Mouse (Mus musculus) lung, embryonic 16.5 days (tissue): ENCODE measurements around the gene Nell1. TPM values are rescaled to one million over a fixed set of nuclear protein-coding genes. Genes with fewer than 3 reads are reported as not detected.

Source experiments
- ATAC-seq: fragments of 200-750 bp; cut with Nextera tagmentation; 2 replicates; pipeline ENCODE4 v1.8.0; 2017; ENCODE audit warnings: low read depth, mild to moderate bottlenecking, moderate library complexity
- H3K27ac ChIP-seq: fragments of 300-500 bp; sonication (generic); 2 replicates; pipeline ENCODE4 v1.5.1; 2014; ENCODE audit warnings: mild to moderate bottlenecking, control low read depth, low read length
- H3K27me3 ChIP-seq: fragments of 300-500 bp; sonication (generic); 2 replicates; pipeline ENCODE4 v1.6.1; 2014; ENCODE audit warnings: low read depth, low read length, mixed read lengths; ENCODE audit not compliant: control insufficient read depth, insufficient read depth
- H3K36me3 ChIP-seq: fragments of 300-500 bp; sonication (generic); 2 replicates; pipeline ENCODE4 v1.6.1; 2014; ENCODE audit warnings: low read length; ENCODE audit not compliant: control insufficient read depth, insufficient read depth
- H3K4me1 ChIP-seq: fragments of 300-500 bp; sonication (generic); replicated peaks from 2 replicates; pipeline ENCODE4 v1.6.1; 2014; ENCODE audit warnings: low read length, mixed read lengths; ENCODE audit not compliant: control insufficient read depth, insufficient read depth
- H3K4me2 ChIP-seq: fragments of 300-500 bp; sonication (generic); 2 replicates; pipeline ENCODE4 v1.6.1; 2014; ENCODE audit warnings: low read depth, low read length, control low read depth
- H3K4me3 ChIP-seq: fragments of 300-500 bp; sonication (generic); 2 replicates; pipeline ENCODE4 v1.5.1; 2014; ENCODE audit warnings: mild to moderate bottlenecking, low read length, control low read depth
- H3K9ac ChIP-seq: fragments of 300-500 bp; sonication (generic); 2 replicates; pipeline ENCODE4 v1.6.1; 2014; ENCODE audit warnings: low read length, control low read depth
- H3K9me3 ChIP-seq: fragments of 300-500 bp; sonication (generic); 2 replicates; pipeline ENCODE4 v1.6.1; 2016; ENCODE audit warnings: low read length; ENCODE audit not compliant: control insufficient read depth
- WGBS: fragments of 180-500 bp; shearing (Covaris S2); extraction: QIAGEN DNeasy Blood & Tissue Kit; methylation state at CpG from one replicate; pipeline ENCODE4 v1.1.7; 2014; 5-methylcytosine and 5-hydroxymethylcytosine counted together
- polyA plus RNA-seq: library from polyadenylated mRNA; unstranded; fragments of >200 nt; fragmentation: Nextera tagmentation; extraction: Ambion mirVana; gene quantifications from 2 replicates; pipeline ENCODE4 v1.2.1, GENCODE M21; 2015

Gene Nell1
- polyA plus RNA-seq, 1 experiment from 2014 or later, result 3.8 TPM

DNA sequence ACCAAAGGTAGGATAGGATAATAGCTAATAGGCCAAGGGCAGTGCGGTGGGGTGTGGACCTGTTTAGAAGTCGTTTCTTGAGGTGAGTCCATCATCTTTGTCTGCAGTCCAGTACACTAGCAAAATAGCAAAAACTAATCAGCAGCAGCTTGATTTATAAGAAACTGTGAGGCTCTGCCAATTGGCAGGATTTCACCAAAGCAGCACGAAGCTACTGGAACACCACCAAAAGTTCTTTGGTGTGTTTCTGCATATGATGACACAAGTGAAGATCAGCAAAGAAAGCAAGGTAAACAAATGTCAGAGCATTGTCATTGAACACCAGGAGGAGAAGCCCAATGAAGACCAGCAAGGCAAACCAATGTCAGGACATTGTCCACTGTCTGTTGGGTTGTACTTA lies 542.0 kb downstream of the Nell1 start:
- WGBS, result 60% methylated on average over 3 of the region's 3 CpGs
- Histone ChIP-seq H3K36me3 (no peaks in the 10 kb centered on the region), H3K4me1 (no peaks in the 10 kb centered on the region), H3K4me2 (no peak overlapping the region), H3K9ac (no peak overlapping the region), H3K27me3 (no peaks in the 10 kb centered on the region), H3K4me3 (no peak overlapping the region), H3K27ac (no peak overlapping the region), H3K9me3 (no peaks in the 10 kb centered on the region)
- ATAC-seq, result peak; percentile 28; the same call in 1 of the 2 replicates

DNA sequence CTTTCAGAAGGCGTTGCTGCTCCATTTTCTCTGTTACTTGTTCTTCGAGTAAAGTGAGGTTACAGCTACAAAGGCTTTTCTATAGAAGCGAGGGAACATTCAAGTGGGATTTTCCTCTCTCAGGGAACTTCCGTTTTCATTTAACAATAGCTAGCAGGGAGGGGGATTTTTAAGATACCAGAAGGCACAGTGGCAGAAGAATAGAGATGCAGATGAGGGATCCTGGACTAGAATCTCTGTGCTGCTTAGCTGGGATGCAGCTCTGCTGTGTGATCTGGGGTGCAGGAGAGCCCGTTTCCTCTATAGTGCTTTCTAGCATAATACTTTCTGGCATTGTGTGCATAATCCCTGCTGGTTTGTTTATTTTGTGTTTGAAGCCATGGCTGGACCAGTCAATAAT lies 568.7 kb downstream of the Nell1 start:
- H3K4me1 ChIP-seq, result no peaks in the 10 kb centered on the region
- no peak overlapping the region for H3K4me3 ChIP-seq
- no peak overlapping the region for H3K27ac ChIP-seq
- no peak for ATAC-seq
- no peak overlapping the region for H3K4me2 ChIP-seq
- H3K36me3 ChIP-seq, result no peaks in the 10 kb centered on the region
- H3K9ac ChIP-seq, result no peak overlapping the region
- 65% methylated on average over 5 of the region's 5 CpGs for WGBS
- H3K9me3 ChIP-seq, result no peaks in the 10 kb centered on the region
- H3K27me3 ChIP-seq, result no peaks in the 10 kb centered on the region

DNA sequence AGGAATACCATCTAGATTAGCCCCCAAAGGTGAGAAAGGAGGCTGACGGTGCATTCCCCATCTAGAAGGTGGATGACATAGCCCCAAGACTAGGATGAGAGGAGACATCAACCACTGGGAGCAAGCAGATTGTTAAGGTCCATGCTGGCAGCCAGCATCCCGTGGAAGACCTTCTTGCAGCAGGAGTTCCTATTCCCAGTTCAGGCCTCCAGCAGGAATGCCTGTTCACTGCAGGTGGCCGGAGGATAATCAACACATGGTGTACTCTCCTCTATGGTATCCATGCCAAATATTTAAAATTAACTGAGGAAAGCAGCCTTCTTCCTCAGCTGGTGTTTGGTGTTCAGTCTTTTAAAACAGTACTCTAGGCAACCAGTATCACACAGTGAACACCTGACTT lies 574.9 kb downstream of the Nell1 start:
- no peaks in the 10 kb centered on the region for H3K27me3 ChIP-seq
- no peak overlapping the region for H3K4me3 ChIP-seq
- no peaks in the 10 kb centered on the region for H3K4me1 ChIP-seq
- H3K9ac ChIP-seq, result no peak overlapping the region
- H3K27ac ChIP-seq, result no peak overlapping the region
- 70% methylated on average over 3 of the region's 3 CpGs for WGBS
- ATAC-seq, result no peak
- H3K4me2 ChIP-seq, result no peak overlapping the region
- no peaks in the 10 kb centered on the region for H3K36me3 ChIP-seq
- no peaks in the 10 kb centered on the region for H3K9me3 ChIP-seq

DNA sequence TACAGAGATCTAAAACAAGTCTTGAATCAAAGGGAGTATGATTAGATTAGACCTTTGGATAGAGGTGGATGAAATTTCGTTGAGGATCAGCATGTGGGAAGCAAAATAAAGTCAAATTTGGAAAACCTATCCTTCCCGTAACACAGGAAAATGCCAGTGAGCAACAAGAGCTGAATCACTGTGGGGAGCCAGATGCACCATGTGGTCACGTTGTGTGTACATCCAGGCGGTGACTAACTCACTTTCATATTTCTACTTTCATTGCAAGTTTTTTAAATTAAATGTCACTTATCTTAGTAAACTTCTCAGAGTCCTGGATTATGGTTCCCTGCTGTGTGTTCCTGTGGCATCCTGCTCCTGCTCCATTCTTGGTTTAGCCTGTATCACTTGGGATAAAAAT lies 576.8 kb downstream of the Nell1 start:
- H3K9ac ChIP-seq, result no peak overlapping the region
- no peaks in the 10 kb centered on the region for H3K27me3 ChIP-seq
- no peaks in the 10 kb centered on the region for H3K36me3 ChIP-seq
- no peak overlapping the region for H3K4me3 ChIP-seq
- no peak for ATAC-seq
- no peak overlapping the region for H3K27ac ChIP-seq
- 72% methylated on average over 4 of the region's 4 CpGs for WGBS
- no peaks in the 10 kb centered on the region for H3K9me3 ChIP-seq
- H3K4me2 ChIP-seq, result no peak overlapping the region
- no peaks in the 10 kb centered on the region for H3K4me1 ChIP-seq

DNA sequence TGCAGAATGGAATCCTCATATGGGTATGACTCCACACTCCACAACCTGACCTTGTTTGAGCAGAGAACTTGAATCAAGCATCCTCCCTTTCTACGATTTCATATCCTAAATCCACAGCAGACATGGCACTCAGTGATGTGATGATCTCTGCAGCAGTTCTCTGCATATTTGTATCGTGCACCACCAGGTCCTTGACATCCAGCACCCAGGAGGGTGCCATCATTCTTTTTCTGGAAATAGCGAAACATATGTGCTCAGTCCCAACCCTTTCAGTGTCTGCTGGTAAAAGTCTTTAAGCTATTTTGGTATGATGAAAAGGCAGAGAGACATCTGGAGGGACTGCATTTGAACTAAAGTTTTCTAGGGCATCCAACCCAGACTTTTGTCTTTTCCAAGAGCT lies 588.0 kb downstream of the Nell1 start:
- Histone ChIP-seq H3K4me2 (no peak overlapping the region), H3K36me3 (no peaks in the 10 kb centered on the region), H3K4me3 (no peak overlapping the region), H3K9ac (no peak overlapping the region), H3K4me1 (no peaks in the 10 kb centered on the region), H3K9me3 (no peaks in the 10 kb centered on the region), H3K27me3 (no peaks in the 10 kb centered on the region), H3K27ac (no peak overlapping the region)
- no peak for ATAC-seq
- 74% methylated on average over 3 of the region's 3 CpGs for WGBS

DNA sequence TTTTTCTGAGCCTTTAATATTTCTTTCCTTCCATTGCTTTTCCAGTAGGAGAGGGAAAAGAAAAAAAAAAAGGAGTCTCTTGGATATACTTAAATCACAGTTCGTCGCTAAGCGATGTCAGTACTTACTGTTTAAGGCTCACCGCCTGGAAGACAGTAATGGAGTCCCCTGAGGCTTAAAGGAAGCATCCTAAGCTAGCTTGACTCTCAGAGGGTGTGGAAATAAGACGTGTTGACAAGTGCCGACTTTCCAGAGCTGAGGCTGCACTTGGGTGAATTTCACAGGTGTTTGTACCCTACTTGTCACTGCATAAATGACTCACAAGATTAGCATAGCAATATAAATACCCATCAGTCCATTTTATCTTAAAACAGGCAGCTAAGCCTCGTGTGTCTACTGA lies 599.2 kb downstream of the Nell1 start:
- no peak for ATAC-seq
- no peak overlapping the region for H3K4me3 ChIP-seq
- 53% methylated on average over 7 of the region's 7 CpGs for WGBS
- H3K4me2 ChIP-seq, result no peak overlapping the region
- H3K27me3 ChIP-seq, result no peaks in the 10 kb centered on the region; the same call in 1 of the 2 replicates
- H3K36me3 ChIP-seq, result no peaks in the 10 kb centered on the region
- no peak overlapping the region for H3K9ac ChIP-seq
- no peaks in the 10 kb centered on the region for H3K9me3 ChIP-seq
- no peak overlapping the region for H3K27ac ChIP-seq
- no peaks in the 10 kb centered on the region for H3K4me1 ChIP-seq

DNA sequence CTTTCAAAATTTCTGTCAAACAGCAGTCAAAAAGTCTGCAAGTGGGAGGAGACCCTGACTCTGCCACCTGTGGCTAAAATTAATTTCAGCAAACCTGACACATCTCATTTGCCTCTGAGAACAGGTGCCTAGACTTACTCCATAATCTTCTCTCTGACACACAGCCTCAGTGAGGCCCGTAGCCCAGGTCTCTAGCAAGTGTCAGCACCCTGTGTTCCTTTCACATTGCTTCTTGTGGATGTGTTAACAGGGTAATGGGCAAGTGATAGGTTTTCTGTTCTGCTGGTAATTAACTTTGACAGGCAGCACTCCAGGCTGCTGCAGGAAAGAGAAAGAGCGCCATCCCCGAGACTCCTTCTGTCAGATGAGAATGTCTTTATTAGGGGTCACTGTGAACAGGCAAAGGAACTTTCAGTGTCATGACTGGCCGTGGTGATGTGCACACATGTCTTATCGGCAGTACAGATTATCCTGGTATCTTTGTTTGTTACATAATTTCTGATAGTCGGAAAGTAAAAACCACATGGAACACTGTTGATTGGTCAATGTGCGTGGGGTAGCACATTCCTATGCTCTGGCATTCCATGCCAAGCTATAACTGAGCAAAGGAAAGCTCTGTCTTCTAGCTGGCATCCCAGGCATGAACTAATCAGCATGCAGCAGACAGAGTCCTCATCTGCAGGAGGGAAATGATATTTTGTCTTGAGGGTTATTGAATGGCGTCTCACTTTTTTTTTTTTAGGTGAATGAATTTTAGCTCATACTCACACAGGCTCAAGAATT lies 614.2 kb downstream of the Nell1 start:
- H3K9ac ChIP-seq, result no peak overlapping the region
- no peak overlapping the region for H3K4me2 ChIP-seq
- ATAC-seq, result no peak
- no peaks in the 10 kb centered on the region for H3K9me3 ChIP-seq
- H3K36me3 ChIP-seq, result no peaks in the 10 kb centered on the region
- no peak overlapping the region for H3K4me3 ChIP-seq
- H3K27ac ChIP-seq, result no peak overlapping the region
- WGBS, result 61% methylated on average over 8 of the region's 8 CpGs
- no peaks in the 10 kb centered on the region for H3K4me1 ChIP-seq
- H3K27me3 ChIP-seq, result no peaks in the 10 kb centered on the region

DNA sequence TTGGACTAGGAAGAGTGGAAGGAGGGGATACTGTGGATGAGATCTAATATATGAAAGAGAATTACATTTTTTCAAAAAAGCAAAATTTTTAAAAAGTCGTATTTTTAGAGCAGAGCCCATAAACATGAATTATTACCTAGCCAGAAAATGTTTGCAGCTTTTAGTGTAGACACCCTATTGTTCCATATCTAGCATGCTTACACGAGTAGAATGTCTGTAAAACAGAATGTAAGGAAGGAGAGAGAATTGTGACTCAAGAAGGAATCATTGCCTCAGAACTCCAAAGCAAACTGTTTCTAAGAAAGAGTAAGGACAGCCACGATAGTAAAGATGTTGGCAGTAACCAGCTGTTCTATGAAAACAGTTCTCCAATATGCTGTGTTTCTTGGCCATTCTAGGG lies 624.2 kb downstream of the Nell1 start, which contains the start of gene 4933405O20Rik:
4933405O20Rik (plus strand) TSS at position 301 of the 400 bp plus-strand sequence.
- WGBS, result 57% methylated on average over 3 of the region's 3 CpGs
- Histone ChIP-seq H3K27me3 (no peaks in the 10 kb centered on the region), H3K4me1 (no peaks in the 10 kb centered on the region), H3K4me2 (no peak within 1 kb of the TSS), H3K36me3 (no peaks in the 10 kb centered on the region), H3K27ac (no peak within 1 kb of the TSS), H3K9me3 (no peaks in the 10 kb centered on the region), H3K4me3 (no peak within 1 kb of the TSS), H3K9ac (no peak within 1 kb of the TSS)
- no peak for ATAC-seq

DNA sequence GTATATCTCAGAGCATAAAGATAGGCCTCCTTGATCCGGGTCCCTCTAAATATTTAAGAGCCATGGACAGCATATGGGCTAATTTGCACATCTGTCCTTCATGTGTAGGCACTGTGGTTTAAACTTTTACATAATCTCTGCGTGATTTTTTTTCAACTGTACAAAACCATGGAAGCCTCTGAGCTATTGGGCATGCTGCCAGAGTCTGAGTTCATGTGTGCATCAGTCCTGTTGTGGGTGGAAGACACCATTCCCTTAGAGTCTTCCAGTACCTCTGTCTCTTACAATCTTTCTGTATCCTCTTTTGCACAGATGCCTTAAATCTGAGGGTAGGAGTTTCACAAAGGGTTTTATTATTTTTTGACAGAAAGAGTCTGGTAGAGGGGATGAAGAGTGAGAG lies 639.4 kb downstream of the Nell1 start:
- Histone ChIP-seq H3K9me3 (no peaks in the 10 kb centered on the region), H3K4me3 (no peak overlapping the region), H3K27me3 (no peaks in the 10 kb centered on the region), H3K4me1 (no peaks in the 10 kb centered on the region), H3K4me2 (no peak overlapping the region), H3K9ac (no peak overlapping the region), H3K36me3 (no peaks in the 10 kb centered on the region), H3K27ac (no peak overlapping the region)
- 54% methylated on average over 2 of the region's 2 CpGs for WGBS
- no peak for ATAC-seq
